ENCODE assay signal across 10 mouse cellular contexts in the genomic region with DNA sequence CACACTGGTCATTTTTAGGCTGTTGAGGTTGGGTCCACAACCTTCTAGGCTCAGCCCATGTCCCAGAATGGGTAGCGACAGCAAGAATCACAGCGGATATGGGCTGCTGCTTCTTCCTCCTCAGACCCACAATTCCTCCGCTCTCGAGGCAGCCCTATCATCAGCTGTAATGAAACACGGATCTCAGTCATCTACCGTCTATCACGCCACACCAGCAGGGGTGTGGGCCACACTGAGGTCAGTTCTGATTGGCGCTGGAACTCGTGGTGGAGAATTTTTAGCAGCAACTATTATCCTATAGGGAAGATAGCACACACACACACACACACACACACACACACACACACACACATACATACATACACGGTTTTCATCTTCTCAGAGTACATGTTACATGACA. TPM values are rescaled to one million over a fixed set of nuclear protein-coding genes. Genes with fewer than 3 reads are reported as not detected.
DNase-seq lines count a peak whose midpoint lies in the region; ATAC-seq and TF ChIP-seq lines count a peak whose summit lies in the region.
"Had no signal": no experiment of that assay in that cellular context is flagged by ENCODE, and none has a peak within 500 bp of the region (broad histone marks: within the 10 kb centered on the region; RNA-seq: fewer than 3 reads in every experiment).

No protein-coding gene starts in this region.

- no peak overlapping the region for H3K4me3 ChIP-seq in heart, postnatal 0 days (ENCODE audit: low read depth, low read length)
- H3K4me3 ChIP-seq in lung, postnatal 0 days (ENCODE audit: low read depth, low read length), result no peak overlapping the region
- H3K4me3 ChIP-seq in embryonic facial prominence, embryonic 14.5 days (ENCODE audit: low read depth, low read length), result no peak overlapping the region
- H3K4me3 ChIP-seq in neural tube, embryonic 15.5 days (replicated peaks), result no peak overlapping the region
- H3K4me3 ChIP-seq: hindbrain, embryonic 15.5 days had no signal

- peak overlapping the region; percentile 93 for H3K27ac ChIP-seq in heart, postnatal 0 days (ENCODE audit: low read depth)
- peak overlapping the region; percentile 93; the same call in 1 of the 2 replicates for H3K27ac ChIP-seq in lung, postnatal 0 days (ENCODE audit: low read length)
- H3K27ac ChIP-seq in embryonic facial prominence, embryonic 14.5 days (replicated peaks; ENCODE audit: low read depth, low read length), result peak overlapping the region; percentile 98
- H3K27ac ChIP-seq in neural tube, embryonic 15.5 days (replicated peaks), result peak overlapping the region; percentile 81; the same call in 1 of the 2 replicates

- TF ChIP-seq CTCF in heart, postnatal 0 days (IDR thresholded peaks at IDR 0.05; ENCODE audit: low read depth), result no peak
- no peak for TF ChIP-seq CTCF in lung, postnatal 0 days (IDR thresholded peaks at IDR 0.05)

- no peak for DNase-seq in heart, postnatal 0 days (ENCODE audit: low spot score)
- DNase-seq in heart, postnatal 4 days, result no peak
- DNase-seq in lung, postnatal 0 days (ENCODE audit: low spot score), result no peak
- DNase-seq in lung, postnatal 14 days, result no peak
- peak; percentile 67 for DNase-seq in embryonic facial prominence, embryonic 14.5 days (ENCODE audit: low spot score)
- DNase-seq in adrenal gland, adult 18-20 months (ENCODE audit: low spot score in 2 of 2), result no peak
- DNase-seq: right cerebral cortex, postnatal 14 days had no signal

- no peaks in the 10 kb centered on the region for H3K36me3 ChIP-seq in heart, postnatal 0 days (replicated peaks; ENCODE audit: control insufficient read depth, insufficient read depth, low read length)
- no peaks in the 10 kb centered on the region for H3K36me3 ChIP-seq in lung, postnatal 0 days (ENCODE audit: insufficient read depth, low read length)
- H3K36me3 ChIP-seq in embryonic facial prominence, embryonic 14.5 days (ENCODE audit: control insufficient read depth, insufficient read depth, low read length), result peaks cover 15% of the 10 kb centered on the region; the same call in 1 of the 2 replicates
- no peaks in the 10 kb centered on the region for H3K36me3 ChIP-seq in neural tube, embryonic 15.5 days
- H3K36me3 ChIP-seq: hindbrain, embryonic 15.5 days had no signal

- H3K27me3 ChIP-seq in heart, postnatal 0 days (ENCODE audit: control insufficient read depth, insufficient read depth, low read length), result no peaks in the 10 kb centered on the region
- no peaks in the 10 kb centered on the region for H3K27me3 ChIP-seq in lung, postnatal 0 days (replicated peaks; ENCODE audit: insufficient read depth, low read length)
- no peaks in the 10 kb centered on the region for H3K27me3 ChIP-seq in embryonic facial prominence, embryonic 14.5 days (replicated peaks; ENCODE audit: control insufficient read depth, insufficient read depth, low read length)
- H3K27me3 ChIP-seq in neural tube, embryonic 15.5 days (replicated peaks), result no peaks in the 10 kb centered on the region
- H3K27me3 ChIP-seq: hindbrain, embryonic 15.5 days had no signal

- 44% methylated on average over 10 of the region's 10 CpGs for WGBS in heart, postnatal 0 days
- 45% methylated on average over 10 of the region's 10 CpGs for WGBS in lung, postnatal 0 days
- WGBS in embryonic facial prominence, embryonic 14.5 days, result 46% methylated on average over 10 of the region's 10 CpGs
- WGBS in neural tube, embryonic 15.5 days, result 63% methylated on average over 10 of the region's 10 CpGs

- TF ChIP-seq EP300 in heart, postnatal 0 days (IDR thresholded peaks at IDR 0.05; ENCODE audit: low read depth), result no peak
- no peak for TF ChIP-seq EP300 in lung, postnatal 0 days (IDR thresholded peaks at IDR 0.05)

- H3K4me2 ChIP-seq in heart, postnatal 0 days (ENCODE audit: low read depth, low read length), result no peak overlapping the region
- H3K4me2 ChIP-seq in lung, postnatal 0 days (replicated peaks; ENCODE audit: low read depth, low read length), result no peak overlapping the region
- H3K4me2 ChIP-seq in embryonic facial prominence, embryonic 14.5 days (ENCODE audit: low read depth, low read length), result no peak overlapping the region
- no peak overlapping the region for H3K4me2 ChIP-seq in neural tube, embryonic 15.5 days
- H3K4me2 ChIP-seq: hindbrain, embryonic 15.5 days had no signal

- H3K9me3 ChIP-seq in heart, postnatal 0 days (replicated peaks; ENCODE audit: control insufficient read depth, low read length), result no peaks in the 10 kb centered on the region
- no peaks in the 10 kb centered on the region for H3K9me3 ChIP-seq in lung, postnatal 0 days (ENCODE audit: low read length)
- H3K9me3 ChIP-seq in embryonic facial prominence, embryonic 14.5 days (ENCODE audit: control insufficient read depth, low read length), result no peaks in the 10 kb centered on the region
- H3K9me3 ChIP-seq in neural tube, embryonic 15.5 days (replicated peaks), result no peaks in the 10 kb centered on the region
- H3K9me3 ChIP-seq: hindbrain, embryonic 15.5 days had no signal

- no peak overlapping the region for H3K9ac ChIP-seq in heart, postnatal 0 days (replicated peaks; ENCODE audit: low read depth, low read length)
- no peak overlapping the region for H3K9ac ChIP-seq in lung, postnatal 0 days (replicated peaks; ENCODE audit: low read depth)
- no peak overlapping the region for H3K9ac ChIP-seq in embryonic facial prominence, embryonic 14.5 days (ENCODE audit: low read depth, low read length)
- H3K9ac ChIP-seq in neural tube, embryonic 15.5 days (replicated peaks), result no peak overlapping the region
- H3K9ac ChIP-seq: hindbrain, embryonic 15.5 days had no signal

- ATAC-seq in heart, postnatal 0 days (ENCODE audit: insufficient read depth, low read depth), result no peak
- no peak for ATAC-seq in lung, postnatal 0 days
- peak; percentile 15; the same call in 1 of the 2 replicates for ATAC-seq in embryonic facial prominence, embryonic 14.5 days (ENCODE audit: low read depth)
- no peak for ATAC-seq in neural tube, embryonic 15.5 days (ENCODE audit: low FRiP score)

- peaks cover 46% of the 10 kb centered on the region for H3K4me1 ChIP-seq in heart, postnatal 0 days (ENCODE audit: control insufficient read depth, insufficient read depth)
- H3K4me1 ChIP-seq in lung, postnatal 0 days (ENCODE audit: insufficient read depth, low read depth, low read length), result peaks cover 37% of the 10 kb centered on the region
- peaks cover 71% of the 10 kb centered on the region for H3K4me1 ChIP-seq in embryonic facial prominence, embryonic 14.5 days (ENCODE audit: control insufficient read depth, insufficient read depth, low read length)
- H3K4me1 ChIP-seq in neural tube, embryonic 15.5 days, result peaks cover 59% of the 10 kb centered on the region

RNA-seq across cellular contexts. Expression of gene Kirrel, which starts 25.1 kb away (rescaled TPM):
- total RNA-seq in heart, postnatal 0 days (2014; rRNA removed; ENCODE audit: low replicate concordance), result 13.9 and 23.2 TPM in 2 replicates
- polyA plus RNA-seq in heart, postnatal 0 days (2015; fragmentation: Nextera tagmentation; extraction: Ambion mirVana), result 2.6 and 3.5 TPM in 2 replicates
- 10 to 100 TPM; 19.5 to 19.6 TPM for total RNA-seq in heart, postnatal 4 days (2021)
- polyA plus RNA-seq in lung, postnatal 0 days (2015; fragmentation: Nextera tagmentation; extraction: Ambion mirVana), result 3.5 TPM in 2 replicates
- polyA plus RNA-seq in embryonic facial prominence, embryonic 14.5 days (2014; fragmentation: Nextera tagmentation; extraction: Ambion mirVana), result 12.8 and 14.1 TPM in 2 replicates
- 5.9 and 8.0 TPM in 2 replicates for polyA plus RNA-seq in neural tube, embryonic 15.5 days (2015; fragmentation: Nextera tagmentation; extraction: Ambion mirVana)
- total RNA-seq in adrenal gland, adult 18-20 months (2021), result 10 to 100 TPM; 11.6 to 13.8 TPM
- total RNA-seq: megakaryocyte-erythroid progenitor cell, adult 5-6 weeks had no signal
